Mouse (Mus musculus) testis, adult 2 months (tissue): ENCODE data around the gene Fgfr4. TPM values are rescaled to one million over a fixed set of nuclear protein-coding genes. Genes with fewer than 3 reads are reported as not detected.
A peak's percentile ranks its signal among the peaks of the same experiment; 100 is the strongest.

Source experiments
- H3K27ac ChIP-seq: fragments of 200-500 bp; 2 replicates; pipeline ENCODE4 v1.5.1; 2012; ENCODE audit warnings: low read depth, low read length; ENCODE audit not compliant: control insufficient read depth, insufficient read depth
- H3K27me3 ChIP-seq: fragments of 200-500 bp; 2 replicates; pipeline ENCODE4 v1.6.1; 2012; ENCODE audit warnings: mild to moderate bottlenecking, low read length, moderate library complexity; ENCODE audit not compliant: control insufficient read depth, insufficient read depth
- H3K36me3 ChIP-seq: fragments of 200-500 bp; 2 replicates; pipeline ENCODE4 v1.6.1; 2012; ENCODE audit warnings: mild to moderate bottlenecking, low read length; ENCODE audit not compliant: control insufficient read depth, insufficient read depth
- H3K4me1 ChIP-seq: fragments of 200-500 bp; 2 replicates; pipeline ENCODE4 v1.6.1; 2012; ENCODE audit warnings: low read length; ENCODE audit not compliant: control insufficient read depth, insufficient read depth
- H3K4me3 ChIP-seq: fragments of 200-500 bp; 2 replicates; pipeline ENCODE4 v1.5.1; 2012; ENCODE audit warnings: low read depth, mild to moderate bottlenecking, low read length, moderate library complexity, mixed read lengths; ENCODE audit not compliant: control insufficient read depth
- CTCF ChIP-seq: fragments of 200-500 bp; IDR thresholded peaks from 2 replicates; pipeline ENCODE4 v1.5.1; 2012; ENCODE audit warnings: low read depth, mild to moderate bottlenecking, inconsistent platforms, low read length, moderate library complexity; ENCODE audit not compliant: control insufficient read depth, insufficient read depth, insufficient replicate concordance
- POLR2A ChIP-seq: fragments of 200-500 bp; IDR thresholded peaks from 2 replicates; pipeline ENCODE4 v1.6.1; 2012; ENCODE audit warnings: low read depth, mild to moderate bottlenecking, inconsistent platforms, low read length, moderate library complexity; ENCODE audit not compliant: control insufficient read depth
- polyA plus RNA-seq: library from polyadenylated mRNA; depleted of rRNA; stranded (reverse); fragments of >200 nt; gene quantifications from 2 replicates; pipeline ENCODE4 v1.2.3, GENCODE M21; 2012

Gene Fgfr4
- polyA plus RNA-seq, 1 experiment, result 3.0 TPM

GRCm38 (mm10) chr13:55166806-55167725 lies 14.6 kb downstream of the Fgfr4 start:
- TF ChIP-seq POLR2A, result no peak
- no peak for TF ChIP-seq CTCF
- no peak overlapping the region for H3K27ac ChIP-seq
- H3K4me1 ChIP-seq, result peaks cover 22% of the 10 kb centered on the region
- H3K27me3 ChIP-seq, result no peaks in the 10 kb centered on the region
- H3K36me3 ChIP-seq, result no peaks in the 10 kb centered on the region
- H3K4me3 ChIP-seq, result no peak overlapping the region

- Histone ChIP-seq H3K27ac (no peak overlapping the region), H3K4me3 (no peak overlapping the region), H3K27me3 (no peaks in the 10 kb centered on the region), H3K4me1 (peaks cover 24% of the 10 kb centered on the region), H3K36me3 (no peaks in the 10 kb centered on the region)
- TF ChIP-seq CTCF (no peak), POLR2A (no peak)
These were observed 15.4 kb downstream of the Fgfr4 start for GRCm38 (mm10) chr13:55167798-55168197.

DNA sequence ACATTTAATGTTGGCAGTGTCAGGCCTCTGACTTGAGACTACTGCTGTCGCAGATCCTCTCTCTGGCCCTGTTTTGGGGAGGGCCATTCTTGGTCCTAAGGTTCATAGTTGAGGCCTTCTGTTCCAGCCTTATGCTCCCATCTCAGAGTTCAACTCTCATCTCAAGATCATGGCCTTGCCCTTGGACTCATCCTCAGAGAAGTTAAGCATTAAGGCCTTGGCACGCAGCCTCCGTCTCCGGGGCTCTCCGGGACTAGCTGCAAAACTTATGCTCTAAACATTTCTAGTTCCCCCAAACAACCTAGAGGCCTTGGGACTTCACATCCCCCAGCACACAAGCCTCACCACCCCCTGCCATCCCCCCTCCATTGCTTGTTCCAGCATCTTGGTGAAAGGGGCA lies 15.8 kb downstream of the Fgfr4 start:
- no peak overlapping the region for H3K27ac ChIP-seq
- no peaks in the 10 kb centered on the region for H3K27me3 ChIP-seq
- H3K4me1 ChIP-seq, result peaks cover 24% of the 10 kb centered on the region
- H3K4me3 ChIP-seq, result no peak overlapping the region
- no peaks in the 10 kb centered on the region for H3K36me3 ChIP-seq
- TF ChIP-seq CTCF (no peak), POLR2A (no peak)

GRCm38 (mm10) chr13:55168958-55169369 lies 16.5 kb downstream of the Fgfr4 start:
- Histone ChIP-seq H3K27ac (peak overlapping the region; percentile 35), H3K4me3 (no peak overlapping the region), H3K4me1 (peaks cover 24% of the 10 kb centered on the region), H3K36me3 (no peaks in the 10 kb centered on the region), H3K27me3 (no peaks in the 10 kb centered on the region)
- no peak for TF ChIP-seq POLR2A
- TF ChIP-seq CTCF, result no peak

GRCm38 (mm10) chr13:55171517-55172335 lies 19.3 kb downstream of the Fgfr4 start:
- H3K36me3 ChIP-seq, result no peaks in the 10 kb centered on the region
- no peaks in the 10 kb centered on the region for H3K27me3 ChIP-seq
- no peak overlapping the region; the same call in 1 of the 2 replicates for H3K27ac ChIP-seq
- peak overlapping the region; percentile 49 for H3K4me3 ChIP-seq
- peaks cover 23% of the 10 kb centered on the region for H3K4me1 ChIP-seq
- TF ChIP-seq CTCF (no peak), POLR2A (no peak)

GRCm38 (mm10) chr13:55172336-55172770 lies 19.9 kb downstream of the Fgfr4 start:
- Histone ChIP-seq H3K27ac (no peak overlapping the region), H3K4me3 (no peak overlapping the region)

GRCm38 (mm10) chr13:55174347-55174746 lies 21.9 kb downstream of the Fgfr4 start:
- Histone ChIP-seq H3K36me3 (no peaks in the 10 kb centered on the region), H3K27ac (no peak overlapping the region), H3K4me1 (peaks cover 11% of the 10 kb centered on the region), H3K4me3 (no peak overlapping the region), H3K27me3 (no peaks in the 10 kb centered on the region)
- TF ChIP-seq POLR2A (no peak), CTCF (no peak)

More at GRCm38 (mm10) chr13:55172336-55172770, 19.9 kb downstream of the Fgfr4 start:
- Histone ChIP-seq H3K36me3 (no peaks in the 10 kb centered on the region), H3K27me3 (no peaks in the 10 kb centered on the region), H3K4me1 (peaks cover 17% of the 10 kb centered on the region)
- no peak for TF ChIP-seq CTCF
- no peak for TF ChIP-seq POLR2A
